Mouse (Mus musculus) testis, postnatal 14 days (tissue): ENCODE measurements around the gene Dbndd2.

Experiments used
- DNase-seq: peaks from one replicate; pipeline ENCODE4 v3.0.0; 2021; ENCODE audit warnings: low spot score

The Dbndd2 gene

DNA sequence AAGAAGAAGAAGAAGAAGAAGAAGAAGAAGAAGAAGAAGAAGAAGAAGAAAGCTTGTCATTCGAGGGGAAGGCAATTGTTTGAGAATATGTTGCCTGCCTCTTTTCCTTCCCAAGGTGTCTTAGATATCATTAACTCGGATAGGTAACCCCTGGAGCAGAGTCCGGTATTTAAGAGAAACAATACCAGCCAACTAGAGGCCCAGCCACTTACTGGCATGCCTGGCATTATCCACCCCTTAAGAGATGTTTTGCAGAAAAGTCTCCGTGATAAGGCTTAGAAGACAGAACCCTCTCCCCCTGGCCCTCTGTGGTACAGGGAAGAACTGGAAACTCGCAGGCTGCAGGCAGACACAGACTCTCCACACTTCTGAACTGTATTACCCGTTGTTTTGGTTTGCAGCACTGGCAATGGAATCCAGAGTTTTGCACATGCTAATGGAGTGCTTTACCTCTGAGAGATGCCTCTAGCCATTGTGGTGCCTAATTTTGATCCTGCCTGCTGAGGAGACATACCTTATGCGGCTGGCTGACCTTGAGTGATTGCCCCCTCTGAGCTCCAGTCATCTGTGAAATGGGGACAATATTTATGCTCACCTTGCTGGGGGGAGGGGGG lies 31.9 kb upstream of the Dbndd2 start:
- no peak for DNase-seq

DNA sequence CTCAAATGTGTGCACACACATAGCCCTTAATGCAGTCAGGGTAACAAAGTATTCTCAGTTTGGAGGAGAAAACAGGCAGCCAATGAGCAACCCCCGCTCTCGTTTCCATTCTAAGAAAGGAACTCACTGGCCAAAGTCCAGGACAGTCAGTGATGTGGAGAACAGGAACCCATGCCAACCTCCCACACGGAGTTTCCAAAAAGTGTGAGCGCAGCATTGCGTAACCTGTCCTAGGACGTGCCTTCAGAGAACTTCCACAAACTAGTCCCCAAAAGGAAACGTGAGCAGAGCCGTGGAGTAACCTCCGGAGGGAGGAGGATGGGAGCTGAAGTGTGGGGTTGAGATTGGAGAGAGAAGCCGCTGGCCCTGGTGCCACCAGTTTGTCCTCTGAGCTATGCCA lies 31.1 kb upstream of the Dbndd2 start:
- DNase-seq = peak; percentile 74

DNA sequence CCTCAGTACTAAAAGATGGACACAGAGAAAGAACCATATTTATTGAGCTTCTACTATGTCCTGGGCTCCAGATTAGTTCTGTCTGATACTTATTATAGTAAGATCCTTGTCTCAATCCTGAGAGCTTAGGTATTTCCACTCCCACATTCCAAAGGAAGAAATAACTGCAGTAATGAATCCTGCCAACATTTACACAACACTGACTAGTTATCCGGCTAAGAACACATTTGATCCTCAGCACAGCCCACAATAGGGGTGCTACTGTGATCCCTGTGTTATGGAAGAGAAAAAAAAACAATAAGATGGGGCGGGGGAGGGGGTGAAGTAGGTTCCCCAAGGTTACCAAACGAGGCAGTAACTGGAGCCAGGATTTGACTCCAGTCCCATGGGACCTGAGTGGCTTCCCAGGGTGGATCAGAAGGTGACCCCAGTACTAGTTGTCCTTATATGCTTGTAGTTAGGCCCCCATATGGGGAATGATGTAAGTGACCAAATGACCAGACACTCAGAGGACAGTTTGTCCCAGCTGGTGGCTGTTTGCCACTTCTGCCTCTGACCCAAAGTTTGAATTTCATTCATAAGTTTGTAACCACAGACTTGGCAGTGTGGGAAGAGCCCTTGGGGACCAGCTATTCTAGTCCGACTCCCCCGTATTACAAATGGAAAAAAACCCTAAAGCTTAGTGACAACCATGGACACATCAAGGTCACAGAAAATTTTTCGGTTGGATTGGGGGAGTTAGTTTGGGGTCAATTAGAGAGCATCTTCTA lies 30.3 kb upstream of the Dbndd2 start:
- DNase-seq = peak; percentile 74

DNA sequence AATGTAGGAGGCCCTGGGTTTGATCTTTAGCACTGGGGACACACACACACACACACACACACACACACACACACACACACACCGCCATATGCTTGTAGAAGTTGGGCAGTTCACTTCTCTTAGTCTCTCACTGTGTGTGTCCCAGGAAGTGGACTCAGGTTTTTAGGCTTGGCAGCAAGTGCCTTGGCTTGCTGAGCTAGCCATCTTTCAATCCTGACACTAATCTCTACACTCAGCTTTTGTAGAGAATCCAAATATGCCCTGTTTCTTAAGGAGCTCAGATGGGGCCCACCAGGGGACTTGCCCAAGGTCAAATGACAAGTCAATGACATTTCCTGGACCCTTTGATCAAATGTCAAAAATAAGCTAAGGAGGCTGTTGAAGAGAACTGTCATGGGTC lies 29.5 kb upstream of the Dbndd2 start:
- no peak for DNase-seq

DNA sequence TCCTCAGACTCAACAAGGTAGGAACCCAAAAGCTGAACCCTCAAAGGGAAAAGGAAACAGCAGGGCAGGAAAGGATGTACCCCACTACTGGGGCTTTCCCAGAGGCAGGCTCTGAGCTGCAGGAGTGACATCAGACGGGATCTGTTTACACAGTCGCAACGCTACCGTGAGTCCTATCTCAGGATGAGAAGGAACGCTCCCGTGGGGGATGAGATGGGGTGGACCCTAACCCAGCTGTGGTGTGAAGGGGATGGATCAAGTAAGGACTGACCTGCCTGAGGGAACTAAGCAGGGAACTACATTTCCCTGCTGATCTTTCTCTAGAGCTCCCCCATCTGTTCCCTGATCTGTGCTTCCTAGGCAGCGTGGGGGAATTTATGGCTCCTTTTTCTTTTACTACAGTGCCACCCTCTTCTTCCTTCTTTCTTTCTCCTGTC lies 29.0 kb upstream of the Dbndd2 start, which contains the start of gene Sys1:
Sys1 (plus strand) TSS at position 101 of the 437 bp plus-strand sequence.
- no peak for DNase-seq

DNA sequence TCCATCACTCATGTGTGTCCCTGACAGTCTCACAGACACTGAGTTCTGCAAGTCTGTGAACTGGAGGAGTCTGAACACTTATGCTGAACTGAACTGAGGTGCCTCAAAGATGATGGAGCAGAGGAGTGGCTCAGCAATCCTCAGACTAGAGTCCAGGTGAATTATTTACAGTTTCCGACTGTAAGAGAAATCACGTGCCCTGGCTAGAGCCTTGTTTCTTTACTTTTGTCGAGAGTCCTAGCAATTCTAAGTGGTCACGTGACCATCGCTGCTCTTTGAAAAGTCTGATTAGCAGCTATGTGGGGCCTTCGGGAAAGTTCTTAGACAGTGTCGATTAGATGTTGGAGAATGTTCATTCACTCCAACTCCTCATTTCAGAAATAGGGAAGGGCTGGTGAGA lies 28.0 kb upstream of the Dbndd2 start:
- no peak for DNase-seq

DNA sequence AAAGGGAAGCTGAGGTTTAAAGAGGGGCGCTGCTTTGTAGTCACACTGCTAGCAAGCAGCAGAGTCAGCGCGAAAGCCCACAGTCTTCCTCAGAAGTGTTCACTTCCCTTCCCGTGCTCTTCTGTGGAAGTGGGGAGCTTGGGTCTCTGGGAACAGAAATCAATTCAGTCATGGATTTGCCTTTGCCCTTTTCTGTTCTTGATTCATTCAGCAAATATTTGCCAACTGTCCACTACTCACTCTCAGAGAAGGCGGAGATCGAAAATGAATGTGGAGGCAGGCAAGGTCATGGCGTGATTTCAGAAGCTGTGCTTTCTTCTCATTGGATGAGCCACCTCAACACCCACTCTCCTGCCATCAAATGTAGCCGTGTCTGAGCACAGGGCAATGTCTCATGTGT lies 27.4 kb upstream of the Dbndd2 start:
- no peak for DNase-seq

DNA sequence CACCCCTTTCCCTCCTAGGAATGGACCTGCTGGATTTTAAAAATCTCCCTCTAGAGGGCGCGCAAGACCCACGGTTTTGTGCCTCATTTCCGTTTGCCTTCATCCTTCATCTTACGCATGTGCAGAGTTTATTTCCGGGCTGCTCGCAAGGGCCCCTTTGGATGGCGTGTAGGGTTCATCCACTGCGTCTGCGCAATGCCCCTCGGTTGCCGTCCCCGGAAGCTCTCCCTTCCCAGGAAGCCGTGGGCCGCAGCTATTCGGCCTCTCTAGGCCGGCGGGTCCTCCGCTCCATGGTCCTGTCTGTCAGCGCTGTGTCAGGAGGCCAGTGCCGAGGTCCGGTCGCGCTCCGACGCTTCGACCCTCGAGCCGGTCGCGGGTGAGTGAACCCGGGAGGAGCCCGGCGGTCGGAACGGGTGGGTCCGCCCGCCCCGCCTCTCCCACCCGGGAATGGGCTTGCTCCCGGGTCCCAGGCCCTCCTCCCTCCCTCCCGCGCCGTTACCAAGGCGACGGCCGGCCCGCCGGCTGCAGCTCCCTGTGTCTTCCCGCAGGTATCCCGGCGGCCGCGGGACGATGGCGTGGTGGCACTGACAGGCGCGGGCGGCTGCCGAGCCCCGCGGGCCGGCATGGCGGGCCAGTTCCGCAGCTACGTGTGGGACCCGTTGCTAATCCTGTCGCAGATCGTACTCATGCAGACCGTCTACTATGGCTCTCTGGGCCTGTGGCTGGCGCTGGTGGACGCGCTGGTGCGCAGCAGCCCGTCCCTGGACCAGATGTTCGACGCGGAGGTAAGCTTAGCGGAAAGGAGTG lies 25.0 kb upstream of the Dbndd2 start, which contains the start of gene Gm20458:
Gm20458 (plus strand) TSS at position 223 of the 807 bp plus-strand sequence.
- DNase-seq = peak; percentile 99

DNA sequence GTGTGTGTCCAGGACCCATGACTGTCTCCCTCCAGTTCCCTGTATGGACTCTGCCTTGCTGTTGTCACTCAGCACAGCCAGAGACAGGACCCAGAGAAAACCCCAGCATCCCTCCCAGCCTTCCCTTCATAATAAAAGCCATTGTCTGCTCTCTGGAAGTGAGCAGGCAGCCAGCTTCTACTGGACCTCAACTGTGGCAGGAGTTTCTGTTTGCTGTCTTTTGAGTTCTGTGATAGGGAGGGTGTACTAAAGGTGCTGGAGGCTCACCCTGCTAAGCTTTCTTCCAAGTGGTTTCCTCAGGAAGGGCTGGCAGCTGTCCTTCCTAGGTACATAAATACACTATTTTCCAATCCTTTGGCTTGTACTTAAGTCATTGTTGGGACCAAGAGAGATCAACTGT lies 20.7 kb upstream of the Dbndd2 start:
- DNase-seq = no peak

DNA sequence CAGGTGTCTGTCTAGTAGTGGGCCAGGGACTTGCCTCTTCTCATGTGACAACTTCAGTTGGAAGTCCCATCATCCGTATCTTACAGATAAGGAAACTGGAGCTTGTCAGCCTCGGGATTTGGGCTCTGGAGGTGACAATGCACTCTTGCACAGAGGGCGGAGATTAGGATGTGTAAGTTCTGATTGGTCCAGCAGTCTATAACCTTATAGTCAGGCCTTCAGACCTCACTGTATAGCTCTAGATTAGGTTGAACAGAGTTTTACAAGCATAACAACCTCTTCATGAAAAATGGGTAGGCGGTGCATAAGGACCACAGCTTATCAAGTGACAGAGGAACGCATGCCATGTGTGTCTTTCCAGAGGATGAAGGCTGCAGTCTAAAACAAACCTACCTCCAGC lies 19.1 kb upstream of the Dbndd2 start:
- DNase-seq = no peak

DNA sequence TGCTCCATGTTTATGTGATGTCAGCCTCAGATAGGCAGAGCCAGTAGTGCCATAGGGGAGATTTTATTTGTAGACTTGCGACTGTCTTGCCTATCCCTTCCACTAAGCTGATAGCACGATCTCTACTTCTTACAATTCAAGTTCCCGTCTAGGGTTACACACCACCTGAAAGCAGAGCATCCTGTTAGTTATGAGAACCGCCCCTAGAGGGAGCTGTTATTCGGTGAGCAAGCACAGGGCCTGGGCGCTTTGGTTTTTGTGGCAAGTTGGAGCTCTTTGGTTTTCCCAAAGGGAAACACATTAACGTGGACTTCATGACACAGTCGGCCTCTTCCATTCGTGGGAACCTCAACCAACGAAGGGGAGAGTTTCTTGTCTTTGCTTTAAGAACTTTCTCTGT lies 15.7 kb upstream of the Dbndd2 start:
- DNase-seq = peak; percentile 42

DNA sequence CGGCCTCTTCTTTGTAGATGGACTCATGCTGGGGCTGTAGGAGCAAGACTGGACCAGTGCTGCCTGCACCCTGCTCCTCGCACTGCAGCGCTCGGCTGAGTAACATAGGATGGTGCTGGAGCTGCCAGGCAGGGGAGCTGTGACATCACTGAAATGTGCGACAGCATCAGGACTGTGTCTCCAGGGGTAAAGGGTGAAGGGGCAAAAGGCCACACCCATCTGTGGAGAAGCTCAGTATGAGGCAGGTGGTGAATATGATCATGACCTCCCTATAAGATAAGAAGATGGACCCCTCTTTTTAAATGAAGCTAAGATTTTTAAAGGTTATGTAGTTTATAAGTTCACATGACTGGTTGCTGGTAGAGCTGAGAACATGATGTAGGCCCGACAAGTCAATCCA lies 12.3 kb upstream of the Dbndd2 start, which contains the start of gene Trp53tg5:
Trp53tg5 (minus strand) TSS at position 101 of the 400 bp plus-strand sequence.
- no peak for DNase-seq

DNA sequence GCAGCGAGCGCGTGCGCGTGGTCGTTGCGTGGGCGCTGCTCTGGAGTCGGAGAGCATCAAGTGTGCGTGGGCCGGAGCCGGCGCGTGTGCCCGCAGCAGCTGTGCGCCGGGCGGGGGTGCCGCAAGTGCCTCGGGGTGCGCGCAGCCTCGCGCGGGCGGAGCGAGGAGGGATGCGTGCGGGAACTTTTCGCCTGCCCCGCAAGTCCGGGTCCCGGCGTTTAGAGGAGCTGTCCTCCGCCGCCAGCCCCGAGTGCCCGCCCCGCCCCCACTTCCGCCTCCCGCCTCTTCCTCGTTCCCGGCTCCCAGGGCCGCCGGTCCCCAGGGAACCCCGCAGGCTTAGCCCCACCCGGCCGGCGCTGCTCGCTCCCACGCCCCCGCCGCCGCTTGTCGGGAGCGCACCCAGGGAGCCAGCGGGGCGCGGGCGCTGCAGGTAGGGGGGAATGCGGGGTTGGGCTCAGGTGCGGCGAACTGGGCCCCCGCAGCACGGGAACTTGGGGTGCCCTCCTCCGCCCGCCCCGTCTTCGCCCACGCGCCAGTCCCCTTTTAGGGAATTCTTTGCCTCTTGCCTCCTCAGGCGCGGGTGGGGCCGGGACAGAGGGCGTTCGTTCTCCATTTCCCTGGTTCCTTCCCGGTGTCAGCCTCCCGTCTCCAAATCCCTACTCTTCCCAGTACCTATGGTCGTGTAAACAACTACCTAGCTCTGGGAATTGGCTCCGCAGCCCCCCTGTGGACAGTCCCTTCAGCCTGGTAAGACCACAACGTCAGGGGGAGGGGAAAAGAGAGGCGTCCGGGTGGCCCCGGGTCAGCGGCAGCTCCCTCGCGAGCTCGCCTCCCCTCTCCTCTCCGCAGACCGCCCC lies 580 bp downstream of the Dbndd2 start:
- DNase-seq = peak; percentile 64

DNA sequence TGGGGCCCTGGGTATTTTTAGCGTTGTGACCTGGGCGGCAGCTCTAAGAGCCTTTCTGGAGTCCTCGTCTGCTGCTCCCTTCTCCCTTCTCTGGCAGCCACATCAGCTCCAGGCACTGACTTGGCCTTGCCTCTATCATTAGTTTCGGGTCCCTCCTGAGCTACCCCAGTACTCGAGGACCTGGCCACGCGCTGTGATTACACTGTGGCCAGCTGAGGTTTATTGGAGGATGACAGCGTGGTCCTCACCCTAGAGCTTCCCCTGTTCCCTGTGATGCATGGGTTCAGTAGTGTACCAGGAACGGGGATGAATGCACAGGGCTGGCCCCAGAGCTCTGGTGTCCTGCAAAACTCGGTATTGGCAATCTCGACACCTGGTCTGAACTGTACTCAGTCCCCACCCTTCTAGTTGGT lies 1.2 kb downstream of the Dbndd2 start:
- DNase-seq = no peak

DNA sequence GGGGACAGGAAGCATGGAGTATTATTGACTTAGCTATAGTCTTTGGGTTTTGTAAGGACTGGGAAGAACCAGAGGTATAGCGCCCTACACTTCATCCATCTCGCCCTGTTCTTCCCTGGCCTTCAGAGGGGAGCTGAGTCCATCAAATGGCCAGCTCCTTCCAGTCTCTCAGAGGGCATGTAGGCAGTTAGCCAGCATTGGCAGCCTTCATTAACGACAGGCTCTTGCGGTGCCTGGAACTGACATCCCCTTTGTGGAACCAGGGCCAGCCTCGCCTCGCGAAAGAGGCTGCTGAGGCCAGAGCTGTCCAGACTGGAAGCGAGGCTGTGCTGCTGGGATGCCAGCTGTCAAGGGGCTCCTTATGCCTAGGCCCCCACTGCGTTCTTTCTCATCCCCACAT lies 1.9 kb downstream of the Dbndd2 start:
- no peak for DNase-seq

DNA sequence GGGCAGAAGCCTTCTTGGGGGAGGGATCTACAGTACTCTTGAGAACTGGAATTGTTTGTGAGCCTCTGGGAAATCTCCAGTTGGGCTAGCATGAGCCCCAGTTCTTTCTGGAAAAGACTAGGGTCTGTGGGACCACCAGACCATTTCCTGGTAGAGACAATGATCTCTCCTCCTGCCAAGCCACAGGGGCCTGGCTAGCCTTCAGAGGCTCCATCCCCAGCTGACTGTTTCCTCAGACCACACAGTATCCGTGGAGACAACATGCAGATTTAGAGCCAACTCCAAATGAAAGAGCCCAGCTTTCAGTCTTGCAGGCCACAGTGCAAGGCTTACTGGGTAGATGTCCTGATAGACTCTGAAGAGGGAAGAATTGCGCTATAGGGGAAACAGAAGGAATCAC lies 8.2 kb downstream of the Dbndd2 start:
- DNase-seq = no peak

DNA sequence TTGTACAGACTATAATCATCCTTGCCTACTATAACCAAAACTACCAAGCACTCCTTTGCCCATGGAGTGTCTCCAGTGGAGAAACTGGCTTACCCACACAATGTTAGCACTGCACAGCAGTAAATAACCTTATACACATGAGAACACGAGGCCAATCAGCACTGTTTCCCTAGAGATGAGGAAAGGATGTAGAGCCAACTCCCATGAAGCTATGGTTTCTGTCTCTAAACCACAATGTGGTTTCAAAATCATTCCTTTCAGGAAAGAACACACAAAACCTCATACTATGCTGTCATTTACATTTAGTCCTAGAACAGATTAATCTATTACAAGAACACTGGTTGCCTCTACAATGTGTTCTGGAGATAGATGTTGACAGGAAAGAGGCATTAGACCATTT lies 10.4 kb downstream of the Dbndd2 start:
- no peak for DNase-seq

DNA sequence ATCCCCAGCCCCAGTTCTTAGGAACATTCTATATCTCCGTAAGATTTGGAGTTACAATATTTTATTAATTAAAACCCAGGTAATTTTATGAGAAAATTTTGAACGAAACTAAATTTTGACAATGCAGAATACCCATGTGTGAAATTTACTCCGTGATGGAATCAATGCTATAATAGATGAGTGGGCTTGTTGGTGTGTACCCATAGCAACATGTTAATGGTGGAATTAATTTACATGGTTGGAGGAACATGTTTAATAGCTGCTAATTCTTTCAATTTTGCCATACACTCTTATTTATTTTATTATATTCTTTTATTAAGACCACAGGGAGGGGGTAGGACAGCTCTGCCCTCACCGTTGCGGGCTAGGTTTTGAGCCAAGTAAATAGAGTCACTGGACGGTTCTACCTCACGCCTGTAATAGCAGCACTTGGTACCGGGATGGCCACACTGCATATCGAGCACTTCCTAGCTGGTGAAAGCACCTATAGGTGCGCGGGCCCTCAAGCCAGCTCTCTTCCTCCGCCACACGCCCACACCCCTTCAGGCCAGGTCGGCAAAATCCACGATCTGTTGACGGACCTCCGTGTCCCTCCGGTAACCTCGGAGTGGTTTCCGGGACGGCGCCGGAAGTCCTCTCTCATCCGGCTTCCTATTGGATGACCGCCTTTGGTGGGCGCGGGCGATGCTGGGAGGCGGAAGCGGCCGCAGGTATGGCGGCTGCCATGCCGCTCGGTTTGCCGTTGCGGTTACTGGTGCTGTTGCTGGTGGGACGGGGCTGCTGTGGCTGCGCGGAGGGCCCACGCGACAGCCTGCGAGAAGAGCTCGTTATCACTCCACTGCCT lies 11.2 kb downstream of the Dbndd2 start, which contains the start of gene Pigt:
Pigt (plus strand) TSS at position 674 of the 844 bp plus-strand sequence.
- DNase-seq = peak; percentile 90

DNA sequence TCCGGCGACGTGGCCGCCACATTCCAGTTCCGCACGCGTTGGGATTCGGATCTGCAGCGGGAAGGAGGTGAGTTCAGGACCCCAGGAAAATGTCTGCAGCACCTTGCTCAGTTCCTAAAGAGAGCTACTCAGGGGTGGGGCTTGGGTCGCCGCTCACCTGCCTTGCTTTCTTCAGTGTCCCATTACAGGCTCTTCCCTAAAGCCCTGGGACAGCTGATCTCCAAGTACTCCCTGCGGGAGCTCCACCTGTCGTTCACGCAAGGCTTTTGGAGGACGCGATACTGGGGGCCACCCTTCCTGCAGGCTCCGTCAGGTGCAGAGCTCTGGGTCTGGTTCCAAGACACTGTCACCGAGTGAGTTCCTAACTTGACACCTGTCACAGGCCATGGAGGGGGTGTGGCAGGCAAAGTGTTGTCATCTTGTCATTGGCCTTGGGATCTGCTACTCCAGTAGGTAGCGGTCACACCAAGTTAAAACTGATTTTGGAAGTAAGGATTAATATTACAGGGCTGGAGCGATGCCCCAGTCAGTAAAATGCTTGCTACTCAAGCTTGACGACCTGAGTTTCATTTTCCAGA lies 11.9 kb downstream of the Dbndd2 start:
- DNase-seq = no peak

DNA sequence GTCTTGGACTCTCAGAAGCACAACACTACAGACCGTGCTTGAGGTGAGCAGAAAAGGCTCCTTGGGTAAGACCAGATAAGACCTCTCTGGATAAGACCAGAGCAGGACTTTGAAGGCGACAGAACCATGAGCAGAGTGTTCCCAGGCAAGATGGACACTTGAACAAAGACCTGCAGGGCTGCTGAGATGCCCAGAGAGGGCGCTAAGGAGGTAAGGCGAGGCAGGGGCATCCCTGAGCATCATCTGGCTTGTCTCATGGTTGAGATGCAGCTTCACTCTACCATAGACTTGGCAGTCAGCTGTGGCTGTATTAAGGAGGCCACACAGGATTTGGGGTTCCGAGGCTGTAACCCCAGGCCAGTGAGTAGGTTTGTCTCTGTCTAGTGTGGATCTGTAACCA lies 13.4 kb downstream of the Dbndd2 start:
- DNase-seq = no peak
